Mouse (Mus musculus) erythroblast, embryonic 14.5 days (primary cell): ENCODE measurements around the gene 1700029H14Rik. TPM values are rescaled to one million over a fixed set of nuclear protein-coding genes. Genes with fewer than 3 reads are reported as not detected.

Experiments
- H3K27me3 ChIP-seq: 2 replicates; pipeline ENCODE4 v1.6.1; 2012; ENCODE audit warnings: inconsistent platforms; ENCODE audit not compliant: control insufficient read depth
- H3K36me3 ChIP-seq: 2 replicates; pipeline ENCODE4 v1.6.1; 2012; ENCODE audit warnings: mild to moderate bottlenecking, inconsistent platforms; ENCODE audit not compliant: control insufficient read depth
- H3K4me1 ChIP-seq: 2 replicates; pipeline ENCODE4 v1.6.1; 2012; ENCODE audit warnings: inconsistent platforms; ENCODE audit not compliant: control insufficient read depth
- H3K4me3 ChIP-seq: replicated peaks from 2 replicates; pipeline ENCODE3; 2012; ENCODE audit warnings: moderate library complexity, mild to moderate bottlenecking, inconsistent platforms
- H3K9me3 ChIP-seq: 2 replicates; pipeline ENCODE4 v1.6.1; 2012; ENCODE audit warnings: low read length, inconsistent platforms, mixed read lengths; ENCODE audit not compliant: control insufficient read depth
- GATA1 ChIP-seq: IDR thresholded peaks from 2 replicates; pipeline ENCODE4 v1.6.1; 2012; ENCODE audit warnings: low read length, inconsistent platforms, mixed read lengths
- TAL1 ChIP-seq: IDR thresholded peaks from 3 replicates; pipeline ENCODE4 v1.6.1; 2012; ENCODE audit warnings: low read length, inconsistent platforms, mixed read lengths
- polyA plus RNA-seq: library from polyadenylated mRNA; stranded (reverse); fragments of >175 nt; gene quantifications from 2 replicates; pipeline ENCODE4 v1.2.3, GENCODE M21; 2012

The 1700029H14Rik gene
- polyA plus RNA-seq, 1 experiment = not detected

DNA sequence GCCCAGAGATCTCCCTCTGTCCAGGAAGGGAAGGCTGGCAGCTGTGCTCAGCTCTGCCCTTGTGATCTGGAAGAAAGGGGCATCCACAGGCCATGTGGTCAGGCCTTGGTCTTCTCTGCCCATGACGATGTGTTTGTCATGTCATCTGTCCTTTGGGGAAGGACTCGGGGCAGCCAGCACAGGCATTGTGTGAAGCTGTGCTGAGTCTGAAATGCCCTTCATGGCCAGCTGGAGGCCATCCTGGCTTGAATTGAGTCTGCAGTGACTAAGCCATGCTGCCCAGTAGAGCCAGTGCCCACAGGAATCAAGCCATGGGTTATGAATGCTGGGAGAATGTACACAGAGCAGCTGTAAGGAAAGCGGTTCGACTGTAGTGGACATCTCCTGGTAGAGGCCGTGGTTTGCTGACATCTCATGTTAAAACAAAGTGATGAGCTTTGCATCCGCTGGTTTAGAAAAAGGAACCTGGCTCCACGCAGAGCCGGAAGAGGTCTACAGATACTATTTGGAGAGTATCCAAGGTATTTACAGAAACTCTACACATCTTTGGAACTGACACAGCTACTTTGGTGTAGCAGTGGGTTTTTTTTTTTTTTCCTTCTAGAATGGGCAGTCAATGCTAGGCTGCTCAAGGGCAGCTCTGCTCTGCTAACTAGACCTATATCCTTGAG, 58.2 kb downstream of the 1700029H14Rik start:
- no peaks in the 10 kb centered on the region for H3K4me1 ChIP-seq
- no peak overlapping the region for H3K4me3 ChIP-seq
- H3K27me3 ChIP-seq = no peaks in the 10 kb centered on the region
- no peak for TF ChIP-seq GATA1
- no peak for TF ChIP-seq TAL1
- no peaks in the 10 kb centered on the region for H3K36me3 ChIP-seq
- no peaks in the 10 kb centered on the region for H3K9me3 ChIP-seq

DNA sequence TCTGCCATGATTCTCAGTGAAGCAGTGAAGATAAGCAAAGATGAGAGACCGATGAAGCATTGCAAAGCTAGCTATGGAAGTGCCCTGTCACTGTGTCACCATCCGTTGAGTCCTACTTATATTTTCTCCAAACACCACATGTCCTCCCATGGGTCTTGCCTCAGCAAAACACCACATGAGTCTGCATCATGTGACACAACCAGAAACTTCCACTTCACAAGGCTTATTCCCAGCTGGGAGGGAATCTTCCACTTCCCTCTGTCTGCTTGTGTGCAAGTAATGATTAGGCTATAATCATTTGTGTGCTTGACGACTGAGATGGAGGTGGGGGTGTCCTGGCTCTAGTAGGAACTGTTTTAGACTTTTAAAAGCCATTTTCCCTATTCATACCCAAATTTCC, 61.0 kb downstream of the 1700029H14Rik start:
- no peak for TF ChIP-seq TAL1
- no peak for TF ChIP-seq GATA1
- Histone ChIP-seq H3K27me3 (no peaks in the 10 kb centered on the region), H3K4me3 (no peak overlapping the region), H3K36me3 (no peaks in the 10 kb centered on the region), H3K4me1 (no peaks in the 10 kb centered on the region), H3K9me3 (no peaks in the 10 kb centered on the region)

Other genes with a start within 250 kb of the 1700029H14Rik start
- gene Tfdp1, start 223.7 kb downstream of the 1700029H14Rik start, polyA plus RNA-seq = 1.4 and 2.2 TPM in 2 replicates
- not detected in 2 replicates for gene Atp4b, start 165.6 kb downstream of the 1700029H14Rik start, polyA plus RNA-seq
- gene Grk1, start 157.4 kb downstream of the 1700029H14Rik start, polyA plus RNA-seq = not detected in 2 replicates
- gene Tmem255b, start 127.3 kb downstream of the 1700029H14Rik start, polyA plus RNA-seq = not detected in 2 replicates
- 0.04 and 0.07 TPM in 2 replicates for gene Gas6, start 68.0 kb downstream of the 1700029H14Rik start, polyA plus RNA-seq
- 0.10 and 0.12 TPM in 2 replicates for gene Rasa3, start 115.1 kb upstream of the 1700029H14Rik start, polyA plus RNA-seq
- not detected in 2 replicates for gene Cfap97d2, start 143.4 kb upstream of the 1700029H14Rik start, polyA plus RNA-seq
- gene Cdc16, start 195.2 kb upstream of the 1700029H14Rik start, polyA plus RNA-seq = 1.1 and 1.4 TPM in 2 replicates
- gene Upf3a, start 223.2 kb upstream of the 1700029H14Rik start, polyA plus RNA-seq = 3.7 and 3.9 TPM in 2 replicates